Mouse (Mus musculus): ENCODE results near the gene Dst. TPM values are rescaled to one million over a fixed set of nuclear protein-coding genes. Genes with fewer than 3 reads are reported as not detected.

Gene Dst
- polyA plus RNA-seq, 1 experiment from 2014 or later, result 37.7 TPM

DNA sequence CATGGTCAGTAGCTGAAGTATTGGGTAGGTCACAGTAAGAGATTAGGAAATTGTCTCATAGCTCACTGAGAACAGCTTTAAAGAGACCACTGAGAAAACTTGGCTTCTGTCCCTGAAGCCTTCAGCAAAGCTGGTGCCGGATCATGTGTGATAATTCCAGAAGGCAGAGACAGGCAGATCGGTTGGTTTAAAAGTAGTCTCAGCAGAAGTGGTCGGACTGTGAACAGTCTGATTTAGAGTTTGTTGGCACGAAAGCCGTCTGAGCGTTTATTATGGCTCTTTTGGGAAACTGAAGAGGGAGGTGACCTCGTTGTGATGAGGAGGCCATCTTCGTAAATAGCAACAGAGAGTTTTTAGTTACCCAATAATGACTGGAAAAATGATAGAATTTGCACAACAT lies 52.4 kb downstream of the Dst start:
- 90% methylated on average over 8 of the region's 8 CpGs for WGBS
- Histone ChIP-seq H3K9ac (no peak overlapping the region), H3K27ac (no peak overlapping the region), H3K4me2 (no peak overlapping the region), H3K9me3 (0 out of 2 replicates have a peak, but pooled peaks cover 3% of the 10 kb centered on the region), H3K4me3 (no peak overlapping the region), H3K36me3 (no peaks in the 10 kb centered on the region; the same call in 1 of the 2 replicates), H3K27me3 (no peaks in the 10 kb centered on the region), H3K4me1 (replicated peaks) (no peaks in the 10 kb centered on the region)
- ATAC-seq (ENCODE audit: low FRiP score), result no peak

- peaks cover 12% of the 10 kb centered on the region; the same call in 1 of the 2 replicates for H3K4me1 ChIP-seq (replicated peaks)
- no peak for ATAC-seq (ENCODE audit: low FRiP score)
Measured at GRCm38 (mm10) chr1:33964643-33965042, 56.6 kb downstream of the Dst start.

DNA sequence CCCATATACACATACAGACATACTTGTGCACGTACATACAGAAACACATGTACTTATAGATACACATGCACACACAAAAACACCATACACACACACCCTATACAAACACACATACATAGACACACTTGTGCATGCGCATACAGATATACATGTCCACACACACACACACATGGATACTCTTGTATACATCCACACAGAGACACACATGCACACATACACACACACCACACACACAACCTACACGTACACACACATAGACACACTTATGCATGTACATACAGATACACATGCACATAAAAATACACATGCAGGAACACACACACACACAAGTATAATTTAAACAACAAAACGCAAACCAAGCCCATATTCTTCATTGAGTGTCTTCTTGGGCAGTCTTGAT lies 57.8 kb downstream of the Dst start:
- no peak overlapping the region for H3K9ac ChIP-seq
- no peak overlapping the region for H3K27ac ChIP-seq
- no peaks in the 10 kb centered on the region for H3K36me3 ChIP-seq
- H3K27me3 ChIP-seq, result no peaks in the 10 kb centered on the region
- H3K9me3 ChIP-seq, result no peaks in the 10 kb centered on the region
- no peak overlapping the region for H3K4me3 ChIP-seq
- H3K4me2 ChIP-seq, result no peak overlapping the region
- WGBS, result 88% methylated on average over 4 of the region's 4 CpGs
- H3K4me1 ChIP-seq (replicated peaks), result peaks cover 19% of the 10 kb centered on the region
- ATAC-seq (ENCODE audit: low FRiP score), result no peak

More at GRCm38 (mm10) chr1:33964643-33965042, 56.6 kb downstream of the Dst start:
- Histone ChIP-seq H3K27me3 (no peaks in the 10 kb centered on the region), H3K9ac (no peak overlapping the region), H3K36me3 (no peaks in the 10 kb centered on the region), H3K4me3 (no peak overlapping the region), H3K4me2 (no peak overlapping the region), H3K27ac (no peak overlapping the region), H3K9me3 (no peaks in the 10 kb centered on the region)
- 53% methylated on average over 5 of the region's 5 CpGs for WGBS

DNA sequence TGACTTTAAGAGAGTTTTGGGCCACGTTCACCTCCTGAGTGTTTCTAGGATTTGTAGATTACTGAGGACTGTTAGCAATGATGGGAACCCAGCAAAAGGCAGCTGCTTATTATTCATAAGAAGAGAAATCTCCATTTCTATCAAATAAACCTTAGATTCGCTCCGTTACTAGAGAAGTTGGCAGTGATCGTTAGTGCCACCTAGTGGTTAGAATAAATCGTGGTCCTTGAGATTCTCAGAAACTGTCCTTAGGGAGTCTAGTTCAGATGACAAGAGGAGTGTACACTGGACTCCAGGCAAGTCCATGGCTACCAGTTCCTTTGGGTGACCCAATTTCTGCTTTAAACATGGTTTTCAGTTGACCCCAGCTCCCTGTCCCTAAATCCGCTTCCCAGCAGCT lies 58.3 kb downstream of the Dst start:
- peak; percentile 32; the same call in 1 of the 2 replicates for ATAC-seq (ENCODE audit: low FRiP score)
- Histone ChIP-seq H3K36me3 (no peaks in the 10 kb centered on the region), H3K9ac (no peak overlapping the region), H3K4me2 (no peak overlapping the region), H3K27ac (no peak overlapping the region), H3K4me3 (no peak overlapping the region), H3K9me3 (no peaks in the 10 kb centered on the region), H3K27me3 (no peaks in the 10 kb centered on the region), H3K4me1 (replicated peaks) (peaks cover 19% of the 10 kb centered on the region)
- WGBS, result 31% methylated on average over 6 of the region's 6 CpGs

GRCm38 (mm10) chr1:33967206-33967605 lies 59.2 kb downstream of the Dst start:
- no peak overlapping the region for H3K27ac ChIP-seq
- no peak overlapping the region for H3K4me2 ChIP-seq
- H3K27me3 ChIP-seq, result no peaks in the 10 kb centered on the region
- ATAC-seq (ENCODE audit: low FRiP score), result no peak
- H3K9ac ChIP-seq, result no peak overlapping the region
- peaks cover 19% of the 10 kb centered on the region for H3K4me1 ChIP-seq (replicated peaks)
- whole genome bisulfite sequencing, result 73% methylated on average over 4 of the region's 4 CpGs
- H3K9me3 ChIP-seq, result no peaks in the 10 kb centered on the region
- H3K36me3 ChIP-seq, result no peaks in the 10 kb centered on the region
- no peak overlapping the region for H3K4me3 ChIP-seq

DNA sequence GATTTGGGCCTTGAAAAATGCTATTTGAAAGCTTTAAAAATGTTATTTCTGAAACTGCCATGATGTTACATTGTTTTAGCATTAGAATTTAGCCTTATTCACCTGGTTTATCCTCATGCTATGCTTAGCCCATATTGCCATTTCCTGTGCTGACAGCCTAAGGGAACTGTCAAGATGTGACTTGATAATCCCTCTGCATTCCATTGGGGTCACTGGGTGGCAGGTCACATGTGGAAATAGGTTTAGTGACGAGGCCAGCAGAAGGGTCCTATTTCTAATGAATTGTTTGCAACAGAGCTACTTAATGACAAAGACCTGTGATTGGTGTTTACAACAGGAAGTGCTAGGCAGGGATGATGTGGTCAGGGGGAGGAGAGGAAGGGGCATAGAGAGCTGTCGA lies 61.9 kb downstream of the Dst start:
- Histone ChIP-seq H3K9me3 (no peaks in the 10 kb centered on the region), H3K9ac (no peak overlapping the region), H3K4me2 (no peak overlapping the region), H3K36me3 (no peaks in the 10 kb centered on the region), H3K27ac (no peak overlapping the region), H3K27me3 (no peaks in the 10 kb centered on the region), H3K4me3 (no peak overlapping the region), H3K4me1 (replicated peaks) (peaks cover 19% of the 10 kb centered on the region)
- ATAC-seq (ENCODE audit: low FRiP score), result no peak
- WGBS, result 53% methylated on average over 2 of the region's 2 CpGs

DNA sequence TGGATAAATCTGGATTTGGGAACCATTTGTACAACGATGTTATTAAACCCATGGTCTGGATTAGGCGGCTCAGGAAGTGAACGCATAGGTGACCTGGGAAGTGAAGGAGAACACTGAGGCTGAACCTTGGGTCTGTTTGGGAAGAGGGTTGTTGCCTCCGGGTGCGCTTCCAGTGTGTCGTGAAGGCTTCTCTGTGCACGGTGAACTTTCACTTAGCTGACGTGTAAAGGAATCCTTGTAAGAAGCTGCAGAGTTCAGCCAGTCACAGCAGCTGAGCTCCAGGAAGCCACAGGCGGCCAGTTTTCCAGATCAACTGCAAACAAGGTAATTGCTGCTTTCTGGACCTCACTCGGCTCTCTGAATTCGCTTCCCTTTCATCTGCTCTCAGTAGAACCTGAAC lies 66.4 kb downstream of the Dst start:
- H3K36me3 ChIP-seq, result no peaks in the 10 kb centered on the region
- H3K27ac ChIP-seq, result no peak overlapping the region
- no peak overlapping the region for H3K4me2 ChIP-seq
- no peak overlapping the region for H3K4me3 ChIP-seq
- H3K9ac ChIP-seq, result no peak overlapping the region
- H3K4me1 ChIP-seq (replicated peaks), result peaks cover 9% of the 10 kb centered on the region
- no peaks in the 10 kb centered on the region for H3K9me3 ChIP-seq
- H3K27me3 ChIP-seq, result no peaks in the 10 kb centered on the region
- no peak for ATAC-seq (ENCODE audit: low FRiP score)
- 88% methylated on average over 11 of the region's 11 CpGs for WGBS

GRCm38 (mm10) chr1:33975333-33975732 lies 67.3 kb downstream of the Dst start:
- no peak overlapping the region for H3K9ac ChIP-seq
- H3K9me3 ChIP-seq, result no peaks in the 10 kb centered on the region
- no peak for ATAC-seq (ENCODE audit: low FRiP score)
- no peak overlapping the region for H3K4me2 ChIP-seq
- 83% methylated on average over 4 of the region's 4 CpGs for WGBS
- peaks cover 1% of the 10 kb centered on the region for H3K4me1 ChIP-seq (replicated peaks)
- H3K27me3 ChIP-seq, result no peaks in the 10 kb centered on the region
- H3K4me3 ChIP-seq, result no peak overlapping the region
- H3K27ac ChIP-seq, result no peak overlapping the region
- no peaks in the 10 kb centered on the region for H3K36me3 ChIP-seq

- ATAC-seq (ENCODE audit: low FRiP score), result no peak
- H3K4me3 ChIP-seq, result no peak overlapping the region
- WGBS, result 89% methylated on average over 6 of the region's 6 CpGs
Measured at GRCm38 (mm10) chr1:33977832-33978231, 69.8 kb downstream of the Dst start.

DNA sequence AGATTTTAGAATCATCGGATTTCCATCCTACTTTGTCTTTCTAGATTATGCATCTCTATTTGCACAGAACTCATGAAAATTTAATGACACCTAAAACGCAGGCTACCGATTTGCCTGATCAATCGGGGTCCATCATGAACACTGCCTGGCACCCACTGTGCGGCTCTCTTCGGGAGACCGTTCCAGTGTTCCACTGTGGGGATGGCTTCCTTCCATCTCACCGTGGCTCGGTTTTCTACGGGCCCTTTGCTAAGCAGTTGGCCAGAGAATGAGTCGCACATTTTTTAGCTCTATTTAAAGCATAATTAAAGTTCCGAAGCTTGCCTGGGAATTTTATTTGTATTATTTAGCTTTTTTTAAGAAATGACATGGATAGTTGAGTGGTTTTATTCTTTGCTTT lies 72.4 kb downstream of the Dst start:
- no peaks in the 10 kb centered on the region for H3K27me3 ChIP-seq
- 71% methylated on average over 12 of the region's 12 CpGs for WGBS
- no peak for ATAC-seq (ENCODE audit: low FRiP score)

More at GRCm38 (mm10) chr1:33977832-33978231, 69.8 kb downstream of the Dst start:
- no peak overlapping the region for H3K27ac ChIP-seq
- H3K4me1 ChIP-seq (replicated peaks), result no peaks in the 10 kb centered on the region
- no peaks in the 10 kb centered on the region for H3K9me3 ChIP-seq
- no peaks in the 10 kb centered on the region for H3K27me3 ChIP-seq
- H3K9ac ChIP-seq, result no peak overlapping the region
- no peak overlapping the region for H3K4me2 ChIP-seq
- H3K36me3 ChIP-seq, result no peaks in the 10 kb centered on the region

DNA sequence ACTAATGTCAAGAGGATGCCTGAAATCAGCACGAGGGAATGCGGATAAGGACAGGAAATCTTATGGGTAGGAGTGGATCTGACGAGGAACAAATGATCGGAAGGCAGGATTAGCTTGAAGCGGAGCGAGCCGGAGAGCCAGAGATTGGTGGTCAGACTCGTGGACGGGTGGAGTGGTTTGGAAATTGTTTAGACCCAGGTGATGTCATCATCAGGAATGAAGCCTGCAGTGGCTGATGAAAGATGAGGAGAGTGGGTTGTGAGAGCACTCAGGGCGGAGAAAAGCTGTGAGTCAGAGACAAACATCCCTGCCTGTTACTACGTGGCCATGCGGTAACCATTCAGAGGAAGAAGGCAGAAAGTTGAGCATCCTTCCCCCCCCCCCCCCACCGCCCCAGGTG lies 81.6 kb downstream of the Dst start:
- H3K36me3 ChIP-seq, result no peaks in the 10 kb centered on the region
- H3K4me3 ChIP-seq, result no peak overlapping the region
- H3K9me3 ChIP-seq, result no peaks in the 10 kb centered on the region
- H3K27me3 ChIP-seq, result no peaks in the 10 kb centered on the region
- H3K9ac ChIP-seq, result no peak overlapping the region
- WGBS, result 90% methylated on average over 13 of the region's 13 CpGs
- H3K27ac ChIP-seq, result no peak overlapping the region
- ATAC-seq (ENCODE audit: low FRiP score), result no peak
- H3K4me1 ChIP-seq (replicated peaks), result peaks cover 10% of the 10 kb centered on the region
- H3K4me2 ChIP-seq, result no peak overlapping the region

More for the DNA sequence above, 72.4 kb downstream of the Dst start:
- Histone ChIP-seq H3K27ac (no peak overlapping the region), H3K36me3 (no peaks in the 10 kb centered on the region), H3K4me1 (replicated peaks) (no peaks in the 10 kb centered on the region), H3K4me2 (no peak overlapping the region), H3K9ac (no peak overlapping the region), H3K9me3 (no peaks in the 10 kb centered on the region), H3K4me3 (no peak overlapping the region)

DNA sequence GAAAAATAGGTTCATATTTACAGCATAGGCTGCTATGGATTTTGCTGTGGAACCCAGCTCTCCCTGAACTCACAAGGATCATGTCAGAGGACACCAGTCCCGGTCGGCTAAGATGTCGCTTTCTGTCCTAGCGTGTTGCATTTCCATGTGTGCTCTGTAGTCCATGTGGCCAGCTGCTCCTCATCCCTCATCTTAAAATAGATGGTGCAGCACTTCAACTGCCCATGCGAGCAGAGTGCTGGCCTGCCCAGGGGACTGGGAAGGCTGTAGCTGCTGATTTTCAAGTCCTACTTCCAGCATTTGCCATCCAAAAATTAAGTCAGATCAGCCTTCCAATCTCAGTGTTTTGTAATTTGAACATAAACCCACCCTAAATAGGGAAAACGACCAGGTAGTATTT lies 83.0 kb downstream of the Dst start:
- no peaks in the 10 kb centered on the region for H3K9me3 ChIP-seq
- H3K4me2 ChIP-seq, result no peak overlapping the region
- no peak overlapping the region for H3K27ac ChIP-seq
- peaks cover 10% of the 10 kb centered on the region for H3K4me1 ChIP-seq (replicated peaks)
- 86% methylated on average over 6 of the region's 6 CpGs for WGBS
- no peak overlapping the region for H3K9ac ChIP-seq
- no peak for ATAC-seq (ENCODE audit: low FRiP score)
- H3K36me3 ChIP-seq, result no peaks in the 10 kb centered on the region
- H3K27me3 ChIP-seq, result no peaks in the 10 kb centered on the region
- H3K4me3 ChIP-seq, result no peak overlapping the region

- Histone ChIP-seq H3K9me3 (no peaks in the 10 kb centered on the region), H3K4me3 (no peak overlapping the region), H3K36me3 (no peaks in the 10 kb centered on the region), H3K27me3 (no peaks in the 10 kb centered on the region), H3K4me1 (replicated peaks) (peaks cover 10% of the 10 kb centered on the region), H3K9ac (no peak overlapping the region), H3K27ac (no peak overlapping the region), H3K4me2 (no peak overlapping the region)
- ATAC-seq (ENCODE audit: low FRiP score), result no peak
- 92% methylated on average over 11 of the region's 11 CpGs for WGBS
Measured at GRCm38 (mm10) chr1:33992810-33993209, 84.8 kb downstream of the Dst start.
